Mouse (Mus musculus): ENCODE measurements at regions not wholly inside any gene's neighbourhood (a gene's known extent, or its start where the extent isn't known, plus 50 kb on each side); places are given as distances from the start of the nearest gene placed in this dataset.

DNA sequence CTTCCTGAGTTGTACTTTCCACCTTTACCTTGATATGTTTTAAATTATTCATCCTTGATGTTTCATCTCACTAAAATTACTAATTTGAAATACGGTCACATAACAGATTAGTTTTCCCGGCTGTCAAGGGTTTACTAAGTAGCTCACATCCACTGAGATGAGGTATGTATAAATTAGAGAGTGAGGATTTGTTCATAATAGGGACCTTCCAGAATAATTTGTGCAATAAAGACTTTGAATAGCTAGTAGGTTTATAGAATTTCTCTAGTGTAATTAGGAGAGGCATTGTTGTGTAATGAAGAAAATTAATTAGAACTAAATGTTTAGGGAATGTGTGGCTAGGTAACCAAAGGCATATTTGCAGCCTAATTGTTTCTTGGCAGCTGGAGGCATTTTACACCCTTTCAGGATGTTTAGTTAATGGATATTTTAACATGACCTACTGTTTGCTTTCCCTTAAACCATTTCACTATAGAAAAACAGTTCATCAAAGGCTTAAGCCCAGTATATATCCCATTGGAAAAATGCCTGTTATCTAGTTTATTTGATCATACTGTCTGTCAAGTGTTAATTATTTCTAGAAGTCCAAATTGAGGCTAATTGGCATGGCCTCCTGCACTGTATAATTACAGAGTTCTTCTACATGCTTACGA, 70.8 kb downstream of the Mat2b start:
- H3K4me2 ChIP-seq (ENCODE audit: low read depth, low read length) = no peak overlapping the region
- no peak overlapping the region for H3K9ac ChIP-seq (ENCODE audit: low read length)
- 76% methylated on average over 3 of the region's 3 CpGs for WGBS
- H3K4me3 ChIP-seq (replicated peaks; ENCODE audit: low read length) = no peak overlapping the region
- no peaks in the 10 kb centered on the region for H3K4me1 ChIP-seq (ENCODE audit: control insufficient read depth, insufficient read depth, low read length)
- no peak overlapping the region for H3K27ac ChIP-seq (ENCODE audit: low read length)
- no peak for ATAC-seq (ENCODE audit: insufficient read depth, low FRiP score)
- H3K9me3 ChIP-seq (replicated peaks; ENCODE audit: control insufficient read depth, low read length) = no peaks in the 10 kb centered on the region
- H3K36me3 ChIP-seq (ENCODE audit: control insufficient read depth, insufficient read depth, low read length) = no peaks in the 10 kb centered on the region
- H3K27me3 ChIP-seq (ENCODE audit: control insufficient read depth, insufficient read depth, low read length) = no peaks in the 10 kb centered on the region

DNA sequence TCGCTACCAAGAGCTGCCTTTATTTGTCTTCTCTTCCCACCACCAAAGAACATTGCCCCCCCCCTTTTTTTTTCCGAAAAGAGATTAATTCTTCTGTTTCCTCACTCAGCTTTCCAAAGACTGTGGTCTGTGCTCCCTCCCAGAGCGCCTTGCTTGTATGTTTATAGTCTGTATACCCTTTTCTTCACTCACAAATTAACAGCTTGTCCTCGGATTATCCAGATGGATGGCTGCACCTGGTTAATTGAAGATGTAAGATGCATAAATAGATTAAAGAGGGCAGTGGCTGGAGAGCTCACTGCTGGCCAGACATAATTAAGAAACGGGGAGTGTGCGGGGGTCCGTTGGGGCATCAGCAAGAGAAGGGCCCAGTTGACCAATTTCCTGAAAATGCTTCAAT, 75.0 kb downstream of the Mat2b start:
- no peak for ATAC-seq (ENCODE audit: insufficient read depth, low FRiP score)
- Histone ChIP-seq H3K4me1 (ENCODE audit: control insufficient read depth, insufficient read depth, low read length) (no peaks in the 10 kb centered on the region), H3K27me3 (ENCODE audit: control insufficient read depth, insufficient read depth, low read length) (no peaks in the 10 kb centered on the region), H3K27ac (ENCODE audit: low read length) (no peak overlapping the region), H3K9me3 (replicated peaks; ENCODE audit: control insufficient read depth, low read length) (no peaks in the 10 kb centered on the region), H3K4me2 (ENCODE audit: low read depth, low read length) (no peak overlapping the region), H3K9ac (ENCODE audit: low read length) (no peak overlapping the region), H3K36me3 (ENCODE audit: control insufficient read depth, insufficient read depth, low read length) (no peaks in the 10 kb centered on the region), H3K4me3 (replicated peaks; ENCODE audit: low read length) (no peak overlapping the region)
- 51% methylated on average over 7 of the region's 7 CpGs for WGBS

DNA sequence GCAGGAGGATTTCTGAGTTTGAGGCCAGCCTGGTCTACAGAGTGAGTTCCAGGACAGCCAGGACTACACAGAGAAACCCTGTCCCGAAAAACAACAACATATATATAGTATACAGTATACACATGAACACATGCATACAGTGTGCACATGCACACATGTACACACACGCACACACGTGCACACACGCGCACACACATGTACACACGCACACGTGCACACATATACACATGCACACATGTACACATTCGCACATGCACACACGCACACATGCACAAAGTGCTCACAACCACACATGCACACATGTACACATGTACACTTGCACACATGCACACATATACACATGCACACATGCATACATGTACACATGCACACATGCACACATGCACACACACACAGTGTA, 92.0 kb downstream of the Mat2b start:
- Histone ChIP-seq H3K27ac (ENCODE audit: low read length) (no peak overlapping the region), H3K9me3 (replicated peaks; ENCODE audit: control insufficient read depth, low read length) (no peaks in the 10 kb centered on the region), H3K4me1 (ENCODE audit: control insufficient read depth, insufficient read depth, low read length) (no peaks in the 10 kb centered on the region), H3K27me3 (ENCODE audit: control insufficient read depth, insufficient read depth, low read length) (no peaks in the 10 kb centered on the region), H3K36me3 (ENCODE audit: control insufficient read depth, insufficient read depth, low read length) (no peaks in the 10 kb centered on the region), H3K4me2 (ENCODE audit: low read depth, low read length) (no peak overlapping the region), H3K4me3 (replicated peaks; ENCODE audit: low read length) (no peak overlapping the region), H3K9ac (ENCODE audit: low read length) (no peak overlapping the region)
- no peak for ATAC-seq (ENCODE audit: insufficient read depth, low FRiP score)
- WGBS = 91% methylated on average over 9 of the region's 9 CpGs

DNA sequence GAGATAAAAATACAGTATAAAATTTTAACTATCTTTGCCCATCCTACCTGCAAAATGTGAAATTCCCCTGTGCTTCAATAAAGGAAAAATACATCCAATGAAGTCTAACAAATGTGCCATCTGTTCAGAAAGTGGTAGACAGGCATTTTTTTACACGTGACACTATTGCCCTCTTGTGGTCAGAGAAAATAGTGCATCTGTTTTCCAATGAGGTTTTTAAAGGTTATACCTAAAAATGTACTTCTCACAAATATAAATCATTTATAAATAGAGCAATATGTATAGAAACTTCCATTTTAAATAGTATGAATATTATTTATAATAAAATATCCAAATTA, 93.5 kb downstream of the Mat2b start:
- Histone ChIP-seq H3K27me3 (ENCODE audit: control insufficient read depth, insufficient read depth, low read length) (no peaks in the 10 kb centered on the region), H3K27ac (ENCODE audit: low read length) (no peak overlapping the region), H3K9ac (ENCODE audit: low read length) (no peak overlapping the region), H3K4me1 (ENCODE audit: control insufficient read depth, insufficient read depth, low read length) (no peaks in the 10 kb centered on the region), H3K4me2 (ENCODE audit: low read depth, low read length) (no peak overlapping the region), H3K36me3 (ENCODE audit: control insufficient read depth, insufficient read depth, low read length) (no peaks in the 10 kb centered on the region), H3K4me3 (replicated peaks; ENCODE audit: low read length) (no peak overlapping the region), H3K9me3 (replicated peaks; ENCODE audit: control insufficient read depth, low read length) (no peaks in the 10 kb centered on the region)
- 0% methylated on average over 1 of the region's 1 CpGs for WGBS
- no peak for ATAC-seq (ENCODE audit: insufficient read depth, low FRiP score)

DNA sequence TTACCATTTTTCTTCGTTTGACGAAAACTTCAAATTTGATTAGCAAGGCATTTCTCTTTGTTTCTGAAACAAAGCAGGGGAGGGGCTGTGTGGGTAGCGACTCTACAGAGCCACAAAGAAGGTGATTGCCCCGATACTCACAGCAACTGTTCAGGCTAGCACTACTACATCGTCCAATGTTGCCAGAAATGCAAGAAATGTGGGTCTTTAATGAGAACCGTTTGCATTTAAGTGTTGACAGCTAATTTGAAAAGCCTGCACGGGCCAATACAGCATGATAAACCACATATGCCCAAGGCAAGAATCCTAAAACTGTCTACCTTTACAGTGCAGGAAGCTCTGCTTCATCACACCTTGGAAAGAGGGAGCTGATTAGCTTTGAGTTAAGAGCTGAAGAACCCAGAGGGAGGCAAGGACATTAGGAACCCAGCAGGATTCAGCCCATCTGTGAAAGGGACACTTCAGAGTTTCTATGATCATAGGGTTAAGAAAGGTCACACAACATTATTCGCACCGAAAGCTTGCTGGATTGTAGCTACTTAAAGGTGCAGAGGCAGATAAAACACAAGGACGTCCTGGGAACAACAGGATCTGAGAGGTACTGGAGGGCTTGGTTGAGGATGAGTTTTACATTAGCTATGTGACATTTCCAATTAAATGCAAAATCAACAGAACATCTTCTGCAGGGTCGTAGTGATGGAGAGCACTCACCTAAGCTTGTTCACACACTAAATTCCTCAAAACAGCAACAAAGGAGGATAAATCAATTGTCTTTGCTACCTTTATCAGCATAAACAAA, 94.0 kb downstream of the Mat2b start:
- no peak overlapping the region for H3K4me2 ChIP-seq (ENCODE audit: low read depth, low read length)
- H3K4me3 ChIP-seq (replicated peaks; ENCODE audit: low read length) = no peak overlapping the region
- no peak overlapping the region for H3K27ac ChIP-seq (ENCODE audit: low read length)
- WGBS = 21% methylated on average over 11 of the region's 11 CpGs
- H3K9ac ChIP-seq (ENCODE audit: low read length) = no peak overlapping the region
- no peaks in the 10 kb centered on the region for H3K36me3 ChIP-seq (ENCODE audit: control insufficient read depth, insufficient read depth, low read length)
- H3K4me1 ChIP-seq (ENCODE audit: control insufficient read depth, insufficient read depth, low read length) = no peaks in the 10 kb centered on the region
- no peaks in the 10 kb centered on the region for H3K27me3 ChIP-seq (ENCODE audit: control insufficient read depth, insufficient read depth, low read length)
- H3K9me3 ChIP-seq (replicated peaks; ENCODE audit: control insufficient read depth, low read length) = no peaks in the 10 kb centered on the region
- ATAC-seq (ENCODE audit: insufficient read depth, low FRiP score) = no peak

DNA sequence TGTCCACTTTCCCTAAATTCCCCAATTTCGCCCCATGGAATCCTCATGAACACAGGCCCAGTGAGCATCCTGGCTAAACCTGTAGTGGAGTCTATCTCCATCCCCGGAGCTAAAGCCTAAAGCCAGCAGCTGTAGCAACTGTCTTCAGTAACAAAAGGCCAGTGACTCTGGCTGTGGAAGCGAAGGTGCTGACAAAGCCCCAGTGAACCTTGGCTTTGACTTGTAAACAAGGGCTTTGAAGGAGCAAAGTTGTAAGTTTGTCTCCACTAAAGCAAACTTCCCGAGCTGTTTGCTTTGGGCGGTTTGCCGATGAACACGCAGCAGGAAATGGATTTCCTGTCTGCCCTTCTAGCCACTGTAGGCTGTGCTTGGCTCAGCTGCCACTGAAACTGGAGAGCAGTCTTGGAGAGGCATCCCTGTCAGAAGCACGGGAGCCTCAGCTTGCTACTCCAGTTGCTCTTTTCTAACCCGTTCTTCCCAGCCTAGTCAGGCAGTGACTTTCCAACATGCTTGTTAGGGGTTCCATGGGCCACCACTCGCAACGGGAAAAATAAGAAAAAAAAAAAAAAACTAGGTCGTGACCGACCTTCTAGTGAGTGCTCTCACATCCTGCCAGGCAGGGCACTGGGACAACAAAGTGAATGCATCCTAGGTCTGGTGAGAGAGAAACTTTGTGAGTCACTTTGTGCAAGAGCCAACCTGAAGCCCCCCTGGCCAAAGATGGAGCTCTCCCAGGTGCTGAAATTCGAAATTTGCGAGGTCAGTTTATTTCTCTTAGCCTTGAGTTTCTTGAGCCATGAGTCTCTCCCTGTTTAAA, 94.8 kb downstream of the Mat2b start:
- ATAC-seq (ENCODE audit: insufficient read depth, low FRiP score) = 0 out of 2 replicates have a peak, but pooled peaks have one; percentile 29
- H3K4me1 ChIP-seq (ENCODE audit: control insufficient read depth, insufficient read depth, low read length) = no peaks in the 10 kb centered on the region

DNA sequence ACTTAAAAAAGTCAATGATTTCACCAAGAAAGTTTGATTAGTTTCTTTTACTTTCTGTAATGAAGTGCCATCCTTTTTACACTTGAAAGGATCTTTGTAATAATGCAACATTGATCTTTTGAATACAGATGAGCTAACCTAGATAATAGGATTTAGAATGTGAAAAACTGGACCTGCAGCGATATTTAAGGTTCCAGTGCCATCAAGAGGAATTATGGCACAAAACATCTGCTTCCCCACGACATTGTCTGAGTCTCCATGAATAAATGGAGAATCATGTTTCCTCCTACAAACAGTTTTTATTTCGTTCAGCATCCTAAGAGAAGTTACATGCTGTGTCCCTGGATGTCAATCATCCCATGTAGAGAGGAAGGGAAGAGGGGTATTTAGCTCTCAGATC, 98.7 kb downstream of the Mat2b start:
- Histone ChIP-seq H3K27me3 (ENCODE audit: control insufficient read depth, insufficient read depth, low read length) (no peaks in the 10 kb centered on the region), H3K27ac (ENCODE audit: low read length) (no peak overlapping the region), H3K36me3 (ENCODE audit: control insufficient read depth, insufficient read depth, low read length) (no peaks in the 10 kb centered on the region), H3K9ac (ENCODE audit: low read length) (no peak overlapping the region), H3K4me1 (ENCODE audit: control insufficient read depth, insufficient read depth, low read length) (no peaks in the 10 kb centered on the region), H3K9me3 (replicated peaks; ENCODE audit: control insufficient read depth, low read length) (no peaks in the 10 kb centered on the region), H3K4me2 (ENCODE audit: low read depth, low read length) (no peak overlapping the region), H3K4me3 (replicated peaks; ENCODE audit: low read length) (no peak overlapping the region)
- no peak for ATAC-seq (ENCODE audit: insufficient read depth, low FRiP score)
- 54% methylated on average over 3 of the region's 3 CpGs for whole genome bisulfite sequencing

More for the DNA sequence above, 94.8 kb downstream of the Mat2b start:
- Histone ChIP-seq H3K36me3 (ENCODE audit: control insufficient read depth, insufficient read depth, low read length) (no peaks in the 10 kb centered on the region), H3K9me3 (replicated peaks; ENCODE audit: control insufficient read depth, low read length) (no peaks in the 10 kb centered on the region), H3K4me2 (ENCODE audit: low read depth, low read length) (peak overlapping the region; percentile 19; the same call in 1 of the 2 replicates), H3K9ac (ENCODE audit: low read length) (no peak overlapping the region), H3K27me3 (ENCODE audit: control insufficient read depth, insufficient read depth, low read length) (no peaks in the 10 kb centered on the region), H3K27ac (ENCODE audit: low read length) (no peak overlapping the region), H3K4me3 (replicated peaks; ENCODE audit: low read length) (no peak overlapping the region)
- WGBS = 6% methylated on average over 15 of the region's 15 CpGs

DNA sequence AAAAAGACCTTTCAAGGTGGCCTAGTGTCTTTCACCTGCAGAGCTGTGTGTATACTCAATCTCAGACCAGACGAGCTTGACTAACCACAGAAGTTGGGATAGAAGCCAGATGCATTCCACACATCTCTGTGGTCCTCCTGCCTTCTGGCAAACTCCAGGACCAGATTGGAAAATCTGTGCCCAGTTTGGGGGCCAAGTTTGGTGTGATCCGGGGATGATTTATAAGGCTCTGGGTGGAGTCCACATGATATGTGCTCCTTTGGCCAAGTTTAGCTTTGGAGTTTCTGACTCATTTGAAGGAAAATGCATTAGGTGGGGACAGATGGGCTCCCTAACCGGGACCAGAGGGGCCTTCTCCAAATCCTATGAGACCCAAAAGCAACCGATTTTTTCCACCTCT, 102.9 kb downstream of the Mat2b start:
- H3K4me2 ChIP-seq (ENCODE audit: low read depth, low read length) = no peak overlapping the region
- no peak for ATAC-seq (ENCODE audit: insufficient read depth, low FRiP score)
- no peak overlapping the region for H3K9ac ChIP-seq (ENCODE audit: low read length)
- no peak overlapping the region for H3K4me3 ChIP-seq (replicated peaks; ENCODE audit: low read length)
- H3K27me3 ChIP-seq (ENCODE audit: control insufficient read depth, insufficient read depth, low read length) = no peaks in the 10 kb centered on the region
- no peaks in the 10 kb centered on the region for H3K4me1 ChIP-seq (ENCODE audit: control insufficient read depth, insufficient read depth, low read length)
- H3K36me3 ChIP-seq (ENCODE audit: control insufficient read depth, insufficient read depth, low read length) = no peaks in the 10 kb centered on the region
- no peaks in the 10 kb centered on the region for H3K9me3 ChIP-seq (replicated peaks; ENCODE audit: control insufficient read depth, low read length)
- no peak overlapping the region for H3K27ac ChIP-seq (ENCODE audit: low read length)
- whole genome bisulfite sequencing = 62% methylated on average over 4 of the region's 4 CpGs

DNA sequence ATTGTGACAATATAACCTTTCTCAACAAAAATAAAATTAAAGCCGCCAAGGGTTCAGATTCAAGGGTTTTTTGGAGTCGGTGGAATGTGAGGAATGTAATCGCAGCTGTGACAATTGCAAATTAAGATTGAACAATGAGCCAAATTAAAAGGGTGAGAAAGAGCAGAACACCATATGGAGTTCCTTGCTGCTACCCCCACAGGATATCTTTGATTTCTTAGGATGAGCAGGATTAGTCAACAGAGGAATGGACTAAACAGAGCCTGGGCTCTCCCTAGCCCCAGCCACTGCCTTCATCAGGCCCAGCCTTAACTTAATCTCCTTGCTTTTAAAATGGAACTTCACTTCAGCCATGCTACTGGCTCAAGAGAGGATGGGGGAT, 121.3 kb downstream of the Mat2b start:
- Histone ChIP-seq H3K27me3 (ENCODE audit: control insufficient read depth, insufficient read depth, low read length) (no peaks in the 10 kb centered on the region), H3K27ac (ENCODE audit: low read length) (no peak overlapping the region), H3K4me3 (replicated peaks; ENCODE audit: low read length) (no peak overlapping the region), H3K36me3 (ENCODE audit: control insufficient read depth, insufficient read depth, low read length) (no peaks in the 10 kb centered on the region), H3K9me3 (replicated peaks; ENCODE audit: control insufficient read depth, low read length) (no peaks in the 10 kb centered on the region), H3K4me2 (ENCODE audit: low read depth, low read length) (no peak overlapping the region), H3K4me1 (ENCODE audit: control insufficient read depth, insufficient read depth, low read length) (no peaks in the 10 kb centered on the region), H3K9ac (ENCODE audit: low read length) (no peak overlapping the region)
- WGBS = 17% methylated on average over 3 of the region's 3 CpGs
- ATAC-seq (ENCODE audit: insufficient read depth, low FRiP score) = no peak
